ENCODE assay signal across 22 mouse cellular contexts in the genomic region with DNA sequence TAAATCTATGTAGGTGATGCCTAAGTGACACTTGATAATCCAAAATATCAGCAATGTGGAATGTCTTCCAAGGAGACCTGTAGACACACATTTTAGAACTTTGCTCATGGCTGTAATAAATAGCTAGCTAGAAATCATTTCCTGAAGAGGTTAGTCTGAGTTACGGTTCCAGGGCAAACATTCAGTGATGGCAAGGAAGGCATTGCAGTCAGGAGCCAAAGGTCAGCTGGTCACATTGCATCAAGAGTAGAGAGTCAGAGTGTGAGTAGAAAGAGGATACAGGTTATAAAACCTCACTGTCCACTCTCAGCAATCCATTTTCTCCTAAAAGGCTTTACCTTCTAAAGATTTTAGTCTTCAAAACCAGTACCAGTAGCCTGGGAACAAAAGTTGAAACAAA. TPM values are rescaled to one million over a fixed set of nuclear protein-coding genes. Genes with fewer than 3 reads are reported as not detected.
"Had no signal": no experiment of that assay in that cellular context is flagged by ENCODE, and none has a peak within 500 bp of the region (broad histone marks: within the 10 kb centered on the region; RNA-seq: fewer than 3 reads in every experiment).

No protein-coding gene starts in this region.

- DNase-seq: layer of hippocampus, adult 9-11 months; liver; liver, postnatal 0 days; lung, embryonic 14.5 days; right cerebral cortex, adult 18-20 months; right cerebral cortex, postnatal 14 days; right cerebral cortex, postnatal 4 days; thymus, postnatal 25 days had no signal

- H3K27me3 ChIP-seq: limb, embryonic 13.5 days; midbrain, embryonic 12.5 days; midbrain, embryonic 15.5 days; neural tube, embryonic 12.5 days; neural tube, embryonic 15.5 days had no signal

- H3K4me2 ChIP-seq: limb, embryonic 13.5 days; lung, embryonic 14.5 days; midbrain, embryonic 12.5 days; midbrain, embryonic 15.5 days; neural tube, embryonic 12.5 days; neural tube, embryonic 15.5 days had no signal

- H3K4me1 ChIP-seq: limb, embryonic 10.5 days; limb, embryonic 13.5 days; midbrain, embryonic 12.5 days; midbrain, embryonic 15.5 days; neural tube, embryonic 12.5 days; neural tube, embryonic 15.5 days had no signal

- H3K36me3 ChIP-seq: limb, embryonic 10.5 days; limb, embryonic 13.5 days; midbrain, embryonic 12.5 days; midbrain, embryonic 15.5 days; neural tube, embryonic 12.5 days; neural tube, embryonic 15.5 days had no signal

- ATAC-seq: intestine, postnatal 0 days; liver, postnatal 0 days; lung, postnatal 0 days; midbrain, embryonic 15.5 days had no signal

- H3K9me3 ChIP-seq: limb, embryonic 10.5 days; limb, embryonic 13.5 days; midbrain, embryonic 12.5 days; midbrain, embryonic 15.5 days; neural tube, embryonic 12.5 days; neural tube, embryonic 15.5 days had no signal

- H3K9ac ChIP-seq: limb, embryonic 13.5 days; liver, embryonic 14.5 days; liver, postnatal 0 days; lung, embryonic 14.5 days; midbrain, embryonic 12.5 days; midbrain, embryonic 15.5 days; neural tube, embryonic 12.5 days; neural tube, embryonic 15.5 days had no signal

- H3K27ac ChIP-seq: layer of hippocampus, adult 2 months; limb, embryonic 10.5 days; limb, embryonic 13.5 days; liver, embryonic 14.5 days; macrophage; midbrain, embryonic 12.5 days; midbrain, embryonic 15.5 days; neural tube, embryonic 12.5 days; neural tube, embryonic 15.5 days had no signal

- H3K4me3 ChIP-seq: layer of hippocampus, adult 2 months; limb, embryonic 10.5 days; limb, embryonic 13.5 days; midbrain, embryonic 12.5 days; midbrain, embryonic 15.5 days; neural tube, embryonic 12.5 days; neural tube, embryonic 15.5 days had no signal

RNA-seq across cellular contexts. Expression of a gene that starts 9.9 kb away (rescaled TPM):
- polyA plus RNA-seq: intestine, embryonic 14.5 days; intestine, postnatal 0 days; large intestine, adult 2 months; limb, embryonic 10.5 days; limb, embryonic 13.5 days; liver, embryonic 14.5 days; liver, postnatal 0 days; lung, embryonic 14.5 days; lung, postnatal 0 days; macrophage; midbrain, embryonic 12.5 days; midbrain, embryonic 15.5 days; neural tube, embryonic 12.5 days; neural tube, embryonic 15.5 days; stomach, embryonic 14.5 days had no signal

RNA-seq across cellular contexts. Expression of a gene that starts 43.2 kb away (rescaled TPM):
- polyA plus RNA-seq: intestine, embryonic 14.5 days; intestine, postnatal 0 days; large intestine, adult 2 months; limb, embryonic 10.5 days; limb, embryonic 13.5 days; liver, embryonic 14.5 days; liver, postnatal 0 days; lung, embryonic 14.5 days; lung, postnatal 0 days; macrophage; midbrain, embryonic 12.5 days; midbrain, embryonic 15.5 days; neural tube, embryonic 12.5 days; neural tube, embryonic 15.5 days; stomach, embryonic 14.5 days had no signal
